Mouse (Mus musculus) embryo, embryonic 11.5 days (tissue): ENCODE results near the gene Mrpl54.

Experiments used
- DNase-seq: peaks from one replicate; pipeline ENCODE4 v3.0.0-alpha.2; 2012; ENCODE audit warnings: low read depth, low spot score

Gene Mrpl54

DNA sequence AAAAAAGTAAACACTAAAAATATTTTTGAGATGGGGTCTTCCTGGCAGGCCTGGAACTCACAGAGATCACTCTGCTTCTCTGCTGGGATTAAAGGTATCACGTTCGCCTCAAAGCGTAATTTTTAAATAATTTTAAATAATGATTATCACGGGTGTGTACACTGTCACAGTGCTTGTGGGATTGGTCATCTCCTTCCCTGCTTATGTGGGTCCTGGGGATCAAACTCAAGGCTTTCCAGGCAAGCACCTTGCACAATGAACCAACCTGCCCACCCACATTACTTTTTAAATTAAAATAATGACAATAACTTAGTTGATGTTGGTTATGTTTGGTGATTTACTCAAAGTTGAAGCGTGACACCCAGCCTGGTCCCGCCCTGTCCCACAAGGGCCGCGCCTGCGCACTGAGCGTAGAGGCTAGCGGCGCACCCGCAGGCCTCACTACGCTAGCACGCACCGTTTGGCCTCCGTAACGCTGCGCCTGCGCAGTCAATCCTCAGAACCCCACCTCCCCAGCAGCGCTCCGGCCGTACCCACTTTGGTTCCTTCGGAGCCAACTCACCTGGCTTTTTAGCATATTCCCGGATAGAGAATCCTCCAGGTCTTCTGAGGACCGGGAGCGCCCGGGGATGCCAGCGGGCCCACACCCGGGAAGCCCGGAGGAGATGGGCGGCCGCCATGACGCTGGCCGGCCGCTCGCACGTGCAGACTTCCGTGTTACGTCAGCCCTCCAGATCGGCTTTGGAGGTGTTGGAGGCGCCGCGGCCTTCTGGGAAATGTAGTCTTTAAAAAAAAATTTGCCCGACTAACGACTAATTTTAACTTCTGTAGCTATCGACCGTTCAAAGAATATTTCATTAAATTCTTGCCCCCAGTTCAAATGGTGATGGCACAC, at the start of gene Mrpl54, which contains the start of gene Apba3:
Mrpl54 (minus strand) TSS at position 724 of the 895 bp plus-strand sequence.
Apba3 (plus strand) TSS at position 750 of the 895 bp plus-strand sequence.
- peak; percentile 93 for DNase-seq

DNA sequence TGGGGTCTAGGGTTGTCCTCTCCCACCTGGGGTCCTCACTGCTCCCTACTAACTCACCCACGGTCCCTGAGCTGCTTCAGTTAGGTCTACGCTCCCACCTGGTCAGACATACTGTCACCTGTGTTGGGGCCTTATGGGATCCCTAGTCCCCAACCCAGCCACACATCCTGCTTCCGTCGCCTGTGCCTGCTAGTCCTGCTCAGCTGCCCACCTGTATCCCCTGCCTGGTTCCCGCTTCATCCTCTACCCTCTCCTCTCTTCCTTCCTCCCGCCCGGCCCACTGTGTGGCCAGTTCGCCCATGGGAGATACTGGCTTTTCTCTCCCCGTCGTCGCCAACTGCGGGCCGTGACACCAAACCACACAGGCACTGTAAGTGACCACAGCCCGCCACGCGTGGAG, 48.9 kb upstream of the Mrpl54 start:
- no peak for DNase-seq

- DNase-seq: no peak
Measured at GRCm38 (mm10) chr10:81314201-81314600, 47.5 kb upstream of the Mrpl54 start.

- DNase-seq: no peak
Measured at GRCm38 (mm10) chr10:81313581-81313980, 46.8 kb upstream of the Mrpl54 start.

DNA sequence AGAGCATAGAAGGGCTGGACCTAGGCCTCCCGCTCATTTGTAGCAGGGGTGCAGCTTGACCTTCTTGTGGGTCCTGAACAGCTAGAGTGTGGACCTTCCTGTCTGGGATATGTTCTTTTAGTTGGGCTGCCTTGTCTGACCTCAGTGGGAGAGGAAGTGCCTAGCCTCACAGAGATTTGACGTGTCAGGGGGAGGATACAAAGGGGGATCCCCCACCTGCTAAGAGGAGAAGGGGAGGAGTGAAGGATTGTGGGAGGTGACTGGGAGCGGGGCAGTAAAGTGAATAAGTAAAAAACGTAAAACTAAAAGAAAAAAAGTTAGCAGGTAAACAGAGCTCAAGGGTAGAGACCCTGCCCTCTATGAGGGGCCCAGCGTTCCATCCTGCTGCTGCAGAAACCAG, 42.8 kb upstream of the Mrpl54 start:
- no peak for DNase-seq

GRCm38 (mm10) chr10:81306837-81307682, 40.3 kb upstream of the Mrpl54 start:
- no peak for DNase-seq

DNA sequence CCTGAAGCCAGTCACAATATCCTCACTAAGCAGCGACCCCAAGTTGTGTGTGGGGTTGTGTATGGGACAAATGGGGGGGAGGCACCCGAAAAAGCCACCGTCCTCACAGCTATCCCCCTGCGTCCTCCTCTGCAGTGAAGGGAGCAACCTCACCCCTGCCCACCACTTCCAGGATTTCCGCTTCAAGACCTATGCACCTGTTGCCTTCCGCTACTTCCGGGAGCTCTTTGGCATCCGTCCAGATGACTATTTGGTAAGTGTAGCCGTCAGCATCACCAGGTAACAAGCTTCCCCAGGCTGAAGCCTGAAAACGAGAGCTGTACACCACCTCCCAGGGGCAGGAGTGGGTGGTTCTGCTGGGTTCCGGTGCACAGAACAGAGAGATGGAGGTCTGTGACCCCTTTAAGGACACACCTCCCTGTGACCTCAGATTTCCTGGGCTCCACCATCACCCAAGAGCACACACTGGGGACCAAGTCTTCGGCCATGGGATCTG, 39.5 kb upstream of the Mrpl54 start:
- no peak for DNase-seq

GRCm38 (mm10) chr10:81305663-81306062, 38.9 kb upstream of the Mrpl54 start:
- no peak for DNase-seq

- DNase-seq: no peak
Measured at GRCm38 (mm10) chr10:81304597-81305238, 38.0 kb upstream of the Mrpl54 start.

GRCm38 (mm10) chr10:81303761-81304160, 37.0 kb upstream of the Mrpl54 start:
- DNase-seq: no peak

- DNase-seq: no peak
Measured at GRCm38 (mm10) chr10:81303258-81303657, 36.5 kb upstream of the Mrpl54 start.

- no peak for DNase-seq
Measured at GRCm38 (mm10) chr10:81302781-81303218, 36.1 kb upstream of the Mrpl54 start.

GRCm38 (mm10) chr10:81302288-81302687, 35.6 kb upstream of the Mrpl54 start:
- DNase-seq: no peak

- no peak for DNase-seq
Measured at GRCm38 (mm10) chr10:81301321-81301720, 34.6 kb upstream of the Mrpl54 start.

DNA sequence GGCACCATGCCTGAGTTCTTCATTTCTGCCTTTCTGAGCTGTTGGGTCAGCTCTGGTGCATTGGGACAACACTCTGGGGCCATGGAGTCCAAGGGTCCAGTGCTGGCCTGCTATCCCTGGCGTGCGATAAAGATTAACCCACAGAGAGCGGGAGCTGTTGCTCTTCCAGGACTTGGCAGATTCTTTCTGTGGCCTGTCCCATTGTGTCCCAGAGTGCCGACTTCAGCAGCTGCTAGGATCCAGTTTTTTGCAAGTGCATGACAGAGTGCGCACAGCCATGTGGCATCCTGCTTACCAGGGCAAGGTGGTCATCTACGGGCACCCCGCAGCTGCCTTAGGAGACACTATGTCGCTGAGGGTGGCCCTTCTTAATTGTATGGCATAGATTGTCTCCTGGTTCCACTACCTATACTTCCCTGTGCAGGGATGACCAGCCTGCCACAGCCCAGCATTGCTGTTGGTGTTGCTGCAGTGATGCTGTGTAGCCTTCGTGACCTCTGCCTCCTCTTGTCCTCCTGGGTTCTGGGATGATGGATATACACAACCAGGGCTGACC, 33.7 kb upstream of the Mrpl54 start:
- DNase-seq: no peak

GRCm38 (mm10) chr10:81299585-81300351, 33.0 kb upstream of the Mrpl54 start:
- DNase-seq: no peak

DNA sequence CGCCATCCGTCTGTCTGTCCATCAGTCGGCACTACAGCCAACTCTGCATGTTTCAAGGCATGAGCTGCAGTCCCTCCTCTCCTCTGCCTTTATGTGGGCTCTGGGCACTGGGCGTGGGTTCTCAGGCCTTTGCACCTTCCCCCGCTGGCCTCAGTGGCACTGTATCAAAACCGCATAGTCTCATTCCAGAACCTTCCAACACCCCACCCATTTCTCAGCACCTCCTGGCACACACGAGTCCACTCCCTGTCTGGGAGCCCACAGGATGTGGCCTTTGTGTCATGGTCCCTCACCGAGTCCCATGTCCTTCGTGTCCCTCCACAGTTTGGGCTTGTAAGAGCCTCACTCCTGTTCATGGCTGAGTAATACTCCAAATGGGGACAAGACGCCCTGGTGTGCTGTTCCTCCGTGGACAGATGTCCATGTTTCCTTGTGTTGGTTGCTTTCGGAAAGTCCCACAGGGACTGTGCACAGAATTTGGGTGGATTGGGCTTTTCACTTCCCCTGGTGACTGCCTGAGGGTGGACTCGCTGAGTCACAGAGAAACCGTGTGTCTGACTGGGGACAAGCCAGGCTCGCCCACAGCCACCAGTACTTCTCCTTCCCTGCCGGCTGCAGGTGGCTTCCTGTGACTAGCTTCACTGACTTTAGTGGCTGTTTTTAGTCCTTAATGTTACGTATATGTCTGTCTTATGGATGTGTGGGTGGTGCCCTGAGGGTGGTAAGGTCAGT, 31.8 kb upstream of the Mrpl54 start:
- no peak for DNase-seq

DNA sequence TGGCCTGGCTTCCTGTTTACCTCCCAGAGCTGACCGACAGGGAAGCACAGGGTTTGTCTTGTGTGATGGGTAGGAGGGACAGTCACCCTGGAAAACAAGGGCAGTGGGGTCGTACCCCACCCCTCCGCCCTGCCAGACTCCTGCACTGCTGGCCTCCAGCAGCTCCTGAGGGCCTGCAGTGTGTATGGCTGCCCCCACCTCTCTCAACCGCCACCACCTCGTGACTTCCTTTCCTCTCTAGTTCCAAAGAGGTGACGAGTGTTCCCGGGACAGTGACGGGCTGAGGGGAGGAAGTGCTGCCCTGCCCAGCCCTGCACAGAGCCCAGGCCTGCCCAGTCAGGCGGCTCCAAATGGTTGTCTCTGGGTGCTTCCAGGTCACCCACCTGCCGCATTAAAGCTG, 31.1 kb upstream of the Mrpl54 start:
- DNase-seq: no peak

DNA sequence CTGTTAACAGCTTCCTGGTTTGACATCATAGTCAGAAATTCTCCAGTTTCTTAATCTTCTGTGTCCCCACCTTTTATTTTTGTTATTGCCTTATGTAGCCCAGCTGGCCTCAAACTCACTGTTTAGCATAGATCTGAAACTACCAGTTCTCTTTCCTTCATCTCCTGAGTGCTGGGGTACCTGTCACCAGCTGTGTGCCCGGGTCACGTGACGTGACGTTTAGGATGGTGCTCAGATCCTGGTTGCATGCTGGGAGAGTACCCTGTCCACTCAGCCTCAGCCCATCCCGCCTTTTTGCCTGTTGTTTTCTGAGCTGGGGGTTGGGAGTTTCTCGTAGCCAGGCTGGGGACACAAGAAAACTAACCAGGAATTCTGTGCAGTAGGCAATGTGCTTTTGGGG, 30.5 kb upstream of the Mrpl54 start:
- DNase-seq: no peak

DNA sequence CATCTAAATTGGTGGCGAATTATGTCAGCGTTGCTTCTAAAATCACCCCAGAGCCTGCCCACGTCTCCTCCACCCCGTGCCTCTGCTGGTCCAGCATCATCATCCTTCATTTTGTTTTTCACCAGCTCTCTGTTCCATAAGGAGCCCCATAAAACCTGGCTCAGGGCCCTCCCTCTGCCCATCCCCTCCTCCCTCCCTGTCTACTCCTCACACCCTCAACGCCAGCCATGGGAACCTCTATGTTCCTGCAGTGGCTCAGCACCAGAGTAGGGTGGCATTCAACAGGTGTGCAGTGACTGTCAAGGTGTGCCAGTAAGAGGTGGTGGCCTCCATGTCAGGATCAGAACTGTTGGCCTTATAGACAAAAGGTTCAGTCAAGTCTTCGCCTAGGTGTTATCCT, 28.5 kb upstream of the Mrpl54 start:
- no peak for DNase-seq
